Mouse (Mus musculus) embryo, embryonic 9.5 days (tissue): ENCODE measurements around the gene Nol10.

Experiments
- DNase-seq: peaks from one replicate; pipeline ENCODE4 v3.0.0-alpha.2; 2017; ENCODE audit errors: extremely low spot score

Gene Nol10

DNA sequence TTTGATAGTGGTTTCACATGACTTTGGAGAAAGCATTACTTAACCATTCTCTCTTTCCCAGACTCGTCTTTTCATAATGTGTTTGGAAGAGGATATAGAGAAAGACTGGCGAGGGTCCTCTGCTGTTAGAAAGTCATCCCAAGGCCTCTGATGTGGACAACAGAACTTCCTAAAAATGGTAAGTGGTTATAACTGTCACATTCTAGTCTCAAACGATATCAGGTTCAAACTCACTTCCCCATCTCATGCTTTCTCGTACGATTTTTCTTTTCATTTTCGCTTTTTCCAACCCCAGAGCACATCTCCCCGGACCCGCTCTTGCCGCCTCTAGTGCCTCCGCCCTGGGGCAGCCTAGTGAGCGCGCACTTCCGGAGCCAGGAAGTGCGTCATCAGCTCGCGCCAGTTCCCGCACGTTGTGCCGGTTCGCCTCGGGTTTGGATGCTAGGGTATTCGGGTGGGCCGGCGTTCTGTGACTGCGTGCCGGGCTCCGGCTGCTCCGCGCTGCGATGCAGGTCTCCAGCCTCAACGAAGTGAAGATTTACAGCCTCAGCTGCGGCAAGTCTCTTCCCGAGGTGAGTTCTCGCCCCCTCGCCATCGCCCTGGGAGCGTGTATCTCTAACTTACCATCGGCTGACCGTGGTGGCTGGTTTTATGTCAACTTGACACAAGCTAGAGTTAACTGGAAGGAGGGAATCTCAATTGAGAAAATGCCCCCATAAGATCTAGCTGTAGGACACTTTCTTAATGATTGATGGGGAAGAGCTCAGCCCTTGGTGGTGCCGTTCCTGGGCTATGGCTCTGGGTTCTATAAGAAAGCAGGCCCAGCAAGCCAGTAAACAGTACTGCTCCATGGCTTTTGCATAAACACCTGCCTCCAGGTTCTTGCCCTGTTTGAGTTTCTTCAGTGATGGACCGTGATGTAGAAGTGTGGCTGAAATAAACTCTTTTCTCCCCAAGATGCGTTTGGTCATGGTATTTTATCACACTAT is at the start of gene Nol10:
TSS of gene Nol10 (plus strand) at position 411 of the 989 bp plus-strand sequence.
- peak; percentile 90 for DNase-seq

DNA sequence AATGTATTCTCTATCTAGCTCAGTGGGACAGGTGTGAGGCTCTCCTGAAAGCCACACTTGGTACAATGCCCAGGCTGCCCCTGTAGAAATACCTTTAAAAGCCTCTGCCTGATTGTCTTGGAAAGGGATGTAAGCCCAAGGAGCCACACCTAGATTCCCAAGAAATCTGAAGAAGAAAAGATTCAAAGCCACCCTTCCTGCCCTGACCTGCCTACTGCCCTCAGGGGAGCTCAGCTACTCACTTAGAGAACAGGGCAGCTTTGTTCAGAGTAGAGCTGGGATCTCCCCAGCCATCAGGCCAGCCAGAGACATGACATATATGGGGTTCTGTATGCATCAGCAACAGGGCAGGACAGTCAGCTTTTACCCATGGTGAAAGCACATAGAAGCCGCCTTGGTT is 48.4 kb upstream of the Nol10 start:
- DNase-seq: no peak

DNA sequence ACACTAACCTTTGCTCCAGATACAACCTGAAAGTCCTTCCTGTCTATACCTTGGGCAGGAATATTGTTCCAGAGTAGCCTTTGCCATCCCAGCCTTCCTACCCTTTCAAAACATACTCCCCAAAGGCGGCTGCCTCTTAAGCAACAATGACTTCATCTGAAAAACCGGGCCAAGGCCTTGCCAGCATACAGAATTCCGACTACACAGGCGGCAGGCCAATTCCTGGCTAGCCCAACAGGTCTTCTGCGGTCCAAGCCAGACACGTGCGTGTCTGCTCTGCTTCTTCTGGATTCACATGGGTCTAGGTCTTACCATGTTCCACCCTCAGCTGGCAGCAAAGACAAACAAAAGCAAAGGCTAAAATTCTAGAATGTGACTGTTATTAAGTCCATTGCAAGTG is 42.8 kb upstream of the Nol10 start:
- no peak for DNase-seq

DNA sequence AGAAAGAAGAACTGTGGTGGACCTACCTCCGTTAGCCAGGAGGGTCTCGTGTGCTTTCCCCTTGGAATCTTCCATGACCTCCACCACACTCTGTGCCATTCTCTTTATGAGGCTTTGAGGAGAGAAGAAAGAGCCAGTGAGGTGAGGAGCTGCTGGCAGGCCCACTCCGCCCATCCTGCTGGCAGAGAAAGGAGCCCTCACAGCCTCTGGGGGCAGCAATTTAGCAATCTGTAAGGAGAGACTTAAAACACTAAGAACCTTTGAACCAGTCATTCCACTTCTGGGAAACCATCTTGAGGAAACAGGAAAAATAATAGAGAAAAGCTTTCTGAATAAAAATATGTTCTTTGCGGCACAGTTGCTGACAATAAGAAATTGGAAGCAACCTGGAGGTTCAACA is 40.0 kb upstream of the Nol10 start:
- no peak for DNase-seq

DNA sequence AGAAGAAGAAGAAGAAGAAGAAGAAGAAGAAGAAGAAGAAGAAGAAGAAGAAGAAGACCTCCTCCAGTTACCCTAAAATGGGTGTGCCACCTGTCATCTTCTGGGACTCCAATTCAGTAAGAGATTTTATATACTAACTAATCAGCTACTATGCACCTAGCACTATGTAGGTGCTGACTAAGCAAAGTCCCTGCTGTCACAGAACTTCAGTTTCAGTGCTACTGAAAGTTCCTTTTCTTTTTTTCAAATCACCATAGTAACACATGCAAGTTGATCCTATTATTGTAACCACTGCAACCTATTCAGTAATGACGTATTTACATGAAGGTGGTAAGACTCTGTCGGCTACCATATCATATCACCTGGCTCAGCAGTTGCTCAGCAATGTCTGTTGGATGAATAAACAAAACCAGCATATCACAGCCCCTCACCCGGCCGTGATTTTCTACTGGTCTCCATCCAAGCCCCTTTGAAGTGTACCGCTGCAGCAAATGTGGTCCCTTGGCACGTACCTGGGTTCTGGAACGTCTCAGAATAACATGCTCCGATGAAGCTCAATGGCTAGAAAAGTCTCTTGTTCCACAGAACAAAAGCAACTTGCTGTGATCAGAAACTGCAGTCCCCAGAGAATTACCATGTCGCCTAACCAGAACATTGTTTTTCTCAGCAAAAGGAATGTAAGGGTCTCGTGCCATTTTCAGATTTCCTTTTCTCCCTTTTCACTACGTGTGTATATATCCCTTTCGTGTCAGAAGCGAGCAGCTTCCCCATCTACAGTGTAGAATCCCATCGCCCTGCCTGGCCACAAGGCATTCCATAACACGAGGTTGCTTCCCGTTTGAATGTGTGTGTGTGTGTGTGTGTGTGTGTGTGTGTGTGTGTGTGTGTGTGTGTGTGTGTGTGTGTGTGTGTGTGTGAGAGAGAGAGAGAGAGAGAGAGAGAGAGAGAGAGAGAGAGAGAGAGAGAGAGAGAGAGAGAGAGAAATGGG is 37.1 kb upstream of the Nol10 start:
- no peak for DNase-seq

DNA sequence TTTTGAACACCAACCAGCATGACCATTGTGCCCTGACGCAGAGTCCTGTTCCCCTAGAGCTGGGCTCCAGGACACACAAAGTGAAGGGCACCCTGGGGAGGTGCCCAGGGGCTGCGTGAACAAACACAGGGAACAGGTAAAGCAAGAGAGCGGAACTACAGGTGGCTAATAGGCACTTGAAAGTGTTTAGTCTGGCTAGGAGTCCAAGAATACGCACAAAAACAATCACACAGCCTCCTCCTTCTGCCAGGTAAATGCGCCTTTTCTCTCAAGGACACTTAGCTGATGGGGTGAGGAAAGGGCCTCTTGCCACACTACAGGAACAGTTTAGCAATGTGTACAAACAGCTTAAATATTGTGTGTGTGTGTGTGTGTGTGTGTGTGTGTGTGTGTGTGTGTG is 32.2 kb upstream of the Nol10 start:
- DNase-seq: no peak

DNA sequence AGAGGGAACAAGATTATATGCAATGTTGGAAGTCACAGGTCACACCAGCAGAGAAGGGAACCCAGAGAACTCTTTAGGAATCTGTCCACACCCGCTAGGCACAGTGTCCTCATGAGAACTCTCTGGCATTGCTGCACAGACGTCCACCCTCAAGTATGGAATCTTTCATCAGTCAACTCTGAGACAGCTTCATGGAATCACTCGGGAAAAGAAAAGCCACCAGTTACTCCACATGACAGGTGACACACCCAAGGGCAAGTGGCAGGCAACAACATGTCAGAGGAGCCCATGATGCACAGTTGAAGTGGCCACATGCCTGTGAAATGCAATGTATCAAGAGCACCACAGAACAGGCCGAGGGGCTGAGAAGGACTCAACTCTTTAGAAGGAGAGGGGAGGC is 30.3 kb upstream of the Nol10 start:
- DNase-seq: no peak

DNA sequence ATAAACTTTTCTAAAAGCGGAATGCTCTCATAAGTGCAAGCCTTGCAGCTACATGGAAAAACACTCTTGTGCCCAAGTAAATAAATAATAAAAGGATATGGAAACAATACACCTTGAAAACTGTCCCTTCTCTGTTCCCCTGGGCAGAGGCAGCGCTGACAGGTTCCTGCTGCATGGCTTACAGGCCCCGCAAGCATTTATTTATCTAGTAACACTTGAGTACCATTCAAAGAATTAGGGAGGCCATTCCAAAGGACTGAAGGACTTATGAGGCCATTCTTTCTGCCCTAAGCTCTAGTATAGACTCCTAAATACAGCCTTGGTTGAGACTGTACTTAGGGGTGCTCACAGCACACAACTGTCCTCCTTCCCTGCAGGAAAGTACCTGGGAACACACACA is 29.8 kb upstream of the Nol10 start:
- DNase-seq: no peak

DNA sequence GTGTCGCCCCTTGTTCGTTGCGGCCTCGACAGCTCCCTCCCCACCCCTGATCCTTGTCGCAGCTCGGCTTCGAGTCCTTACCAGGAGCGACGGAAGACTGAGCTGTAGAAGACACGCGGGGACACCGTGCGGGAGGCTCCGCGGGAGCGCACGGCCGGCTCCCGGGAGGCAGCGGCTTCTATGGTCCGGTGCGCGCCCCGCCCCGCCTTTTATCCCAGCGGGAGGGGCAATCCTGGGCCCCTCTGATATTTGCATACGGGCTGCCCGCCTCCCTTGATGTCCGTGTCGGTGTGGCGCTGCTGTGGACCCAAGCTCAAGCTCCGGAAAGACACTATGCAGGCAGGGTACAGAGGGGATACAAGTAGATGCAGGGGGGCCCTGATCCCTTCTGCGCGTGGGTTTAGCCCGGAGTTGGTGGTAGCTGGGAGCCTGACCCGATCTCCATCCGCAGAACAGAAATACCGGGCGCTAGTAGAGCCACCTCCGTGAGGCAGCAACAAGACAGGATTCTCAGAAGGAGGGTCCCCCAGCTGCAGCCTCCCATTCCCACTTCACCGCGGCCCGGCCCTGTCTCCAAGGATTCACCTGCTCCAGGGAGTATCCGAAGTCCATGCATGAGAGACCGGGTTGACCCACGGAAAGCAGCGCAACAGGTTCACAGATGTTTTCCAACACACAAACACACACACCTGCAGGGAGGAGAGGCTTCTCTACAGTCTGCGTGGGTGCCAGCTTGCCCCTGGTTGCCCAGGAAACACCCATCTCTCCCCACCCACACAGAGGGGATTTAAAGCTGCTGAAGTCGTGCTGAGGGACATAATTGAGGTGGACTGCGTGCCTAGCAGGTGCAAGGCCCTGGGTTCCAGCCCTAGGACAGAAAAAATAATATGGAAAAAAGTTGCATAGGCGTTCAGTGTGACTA is 23.4 kb upstream of the Nol10 start:
- DNase-seq: peak; percentile 35

DNA sequence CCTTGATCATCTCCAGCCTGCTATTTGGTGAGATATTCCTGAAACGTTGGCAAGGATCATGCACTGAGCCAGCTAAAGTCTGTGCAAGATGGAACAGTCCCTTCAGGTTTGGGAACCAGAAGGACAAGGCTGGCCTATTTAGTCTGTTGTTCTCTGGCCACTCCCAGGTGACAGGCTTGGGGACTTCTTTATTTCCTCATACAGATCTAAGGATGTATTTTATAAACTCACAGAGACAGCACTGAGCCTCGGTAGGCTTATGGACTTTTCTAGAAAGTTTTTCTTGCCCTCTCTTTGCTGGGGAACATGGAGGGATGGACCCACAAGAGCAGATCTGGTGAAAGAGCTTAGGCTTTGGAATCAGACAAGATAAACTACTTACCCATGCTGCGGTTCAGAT is 19.0 kb upstream of the Nol10 start, which contains the start of gene Atp6v1c2:
TSS of gene Atp6v1c2 (minus strand) at position 101 of the 400 bp plus-strand sequence.
- no peak for DNase-seq

DNA sequence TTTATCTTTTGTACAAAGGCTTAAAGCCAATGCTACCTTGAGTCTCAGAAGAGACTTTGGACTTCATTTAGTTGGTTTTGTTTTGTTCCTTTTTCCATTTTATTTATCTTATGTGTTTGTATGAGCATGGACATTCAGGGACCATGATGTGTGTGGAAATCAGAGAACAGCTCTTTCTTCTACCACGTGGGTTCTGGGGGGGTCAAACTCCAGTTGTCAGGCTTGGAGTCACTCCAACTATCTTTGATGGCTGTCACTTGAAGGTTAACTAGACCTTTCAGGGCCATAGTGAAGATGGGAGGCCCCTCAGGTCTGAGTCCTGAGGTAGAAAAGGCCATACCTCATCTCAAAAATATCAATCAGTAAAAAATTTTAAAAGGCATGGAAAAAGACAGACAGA is 14.8 kb upstream of the Nol10 start:
- DNase-seq: no peak

DNA sequence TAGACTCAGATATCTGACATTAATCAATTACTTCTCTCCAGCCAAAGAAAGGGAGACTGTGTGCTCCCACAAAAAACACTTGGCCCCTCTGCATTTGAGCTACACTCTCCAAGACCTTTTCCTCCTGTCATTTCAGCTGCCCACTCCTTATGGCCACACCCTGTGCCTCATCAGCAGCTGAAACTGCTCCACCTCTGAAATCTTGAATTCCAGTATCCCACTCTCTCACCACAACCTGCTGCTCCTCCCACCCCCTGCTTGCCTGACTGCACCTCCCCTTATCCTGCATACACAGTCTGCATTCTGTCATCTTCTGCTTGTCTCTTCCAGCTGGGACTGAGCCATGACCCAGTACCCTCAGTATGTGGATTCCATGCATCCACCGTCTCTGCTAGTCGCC is 9.9 kb upstream of the Nol10 start:
- DNase-seq: no peak

DNA sequence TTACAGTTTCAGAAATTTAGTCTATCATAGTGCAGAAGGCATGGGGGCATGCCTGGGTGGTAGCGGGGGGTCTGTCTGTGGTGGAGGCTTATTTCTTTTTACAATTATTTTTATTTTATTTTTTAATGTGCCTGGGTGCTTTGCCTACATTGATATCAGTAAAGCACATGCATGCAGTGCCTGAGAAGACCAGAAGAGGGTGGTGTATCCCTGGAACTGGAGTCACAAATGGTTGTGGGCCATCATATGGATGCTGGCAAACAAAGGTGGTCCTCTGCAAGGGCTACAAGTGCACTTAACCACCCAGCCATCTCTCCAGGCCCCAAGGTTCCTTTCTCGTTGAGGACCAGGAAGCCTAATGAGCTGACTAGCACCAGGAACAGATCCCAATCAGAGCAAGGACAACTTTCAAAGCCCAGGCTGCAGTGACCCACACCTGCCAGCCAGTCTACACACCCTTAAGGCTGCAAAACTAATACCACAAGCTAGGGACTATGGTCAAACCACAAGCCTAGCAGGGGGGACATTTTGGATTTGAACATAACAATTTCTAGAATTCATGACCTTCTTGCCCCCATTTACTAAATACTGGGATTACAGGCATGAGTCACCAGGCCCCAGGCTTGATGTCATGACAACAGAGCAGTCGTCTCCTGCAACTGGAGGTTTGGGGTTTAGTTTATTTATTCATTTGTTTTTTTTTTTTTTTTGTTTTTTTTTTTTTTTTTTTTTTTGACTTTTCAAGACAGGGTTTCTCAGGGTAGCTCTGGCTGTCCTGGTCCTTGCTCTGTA is 8.9 kb upstream of the Nol10 start:
- DNase-seq: no peak

DNA sequence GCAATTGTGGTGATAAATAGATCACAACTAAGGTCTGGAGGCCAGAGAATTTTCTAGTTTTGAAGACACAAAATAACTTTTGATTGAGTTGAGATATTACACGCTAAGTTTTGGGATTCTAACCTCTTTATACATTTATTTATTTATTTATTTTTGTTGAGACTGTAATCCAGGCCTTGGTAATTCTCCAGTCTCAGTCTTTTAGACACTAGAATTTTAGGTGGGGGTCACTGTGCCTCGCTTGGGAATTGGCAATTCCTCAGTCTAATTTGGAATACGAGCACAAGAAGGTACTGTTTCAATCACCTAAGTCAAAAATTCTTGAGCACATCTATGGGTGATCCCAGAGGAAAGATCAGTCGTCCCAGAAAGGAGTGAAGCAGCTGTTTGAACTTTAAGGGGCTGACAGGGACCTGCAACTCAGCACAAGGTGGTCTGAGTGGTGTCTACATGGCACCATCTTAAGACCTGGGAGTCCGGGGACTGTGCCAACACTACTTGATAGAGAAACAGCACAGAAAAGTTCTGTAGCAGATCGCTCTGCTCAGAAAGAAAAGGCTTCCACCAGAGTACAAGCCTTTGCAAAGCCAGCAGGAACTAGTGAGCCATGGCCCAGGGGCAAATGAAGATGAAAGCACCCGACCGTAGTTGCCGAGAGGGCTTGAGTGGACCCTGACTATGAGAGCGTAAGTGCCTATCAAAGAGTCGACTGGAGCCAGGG is 771 bp upstream of the Nol10 start:
- no peak for DNase-seq

DNA sequence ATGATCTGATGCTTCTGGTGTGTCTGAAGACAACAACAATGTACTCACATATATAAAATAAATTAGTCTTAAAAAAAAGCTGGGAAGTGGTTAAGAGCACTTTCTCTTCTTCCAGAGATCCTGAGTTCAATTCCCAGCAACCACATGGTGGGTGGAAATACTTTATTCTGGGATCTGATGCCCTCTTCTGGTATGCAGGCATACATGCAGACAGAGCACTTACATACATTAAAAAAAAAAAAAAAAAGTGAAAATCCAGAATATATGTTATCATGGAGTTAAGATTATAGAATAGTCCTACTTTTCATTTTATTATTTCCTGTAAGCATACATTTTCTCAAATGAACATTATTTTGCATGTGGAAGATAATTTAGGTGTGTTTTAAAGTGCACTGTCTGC is 1.8 kb downstream of the Nol10 start:
- DNase-seq: no peak

DNA sequence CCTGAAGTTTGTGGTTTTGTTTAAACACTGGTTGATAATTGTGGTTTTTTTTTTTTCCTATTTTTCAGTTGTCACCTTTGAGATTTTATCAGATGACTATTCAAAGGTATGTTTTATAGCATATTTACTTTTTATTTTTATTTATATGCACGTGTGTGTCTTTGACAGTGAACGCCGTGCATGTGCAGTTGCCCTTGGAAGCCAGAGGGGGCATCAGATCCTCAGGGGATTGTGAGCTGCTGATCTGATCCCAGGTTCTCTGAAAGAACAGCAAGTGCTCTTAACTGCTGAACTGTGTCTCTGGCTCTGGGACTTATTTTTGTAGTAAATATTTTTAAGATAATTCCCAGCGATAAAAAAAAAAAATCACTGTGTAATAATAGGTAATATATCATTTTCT is 8.6 kb downstream of the Nol10 start:
- DNase-seq: no peak

DNA sequence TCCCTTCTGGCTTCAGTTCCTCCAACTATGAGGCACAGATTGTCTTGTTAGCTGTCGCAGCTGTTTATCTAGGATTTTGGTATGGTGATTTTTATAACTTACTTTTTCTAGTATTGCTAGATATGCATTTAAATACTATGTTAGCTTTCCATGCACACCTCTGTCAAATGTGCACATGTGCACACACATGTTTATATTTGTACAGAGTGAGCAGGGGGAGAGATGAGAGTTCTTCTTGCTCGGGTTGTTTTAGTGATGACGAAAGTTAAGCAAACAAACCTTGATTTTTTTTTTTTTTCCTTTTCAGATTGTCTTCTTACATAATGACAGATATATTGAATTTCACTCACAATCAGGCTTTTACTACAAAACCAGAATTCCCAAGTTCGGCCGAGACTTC is 9.5 kb downstream of the Nol10 start:
- DNase-seq: no peak

DNA sequence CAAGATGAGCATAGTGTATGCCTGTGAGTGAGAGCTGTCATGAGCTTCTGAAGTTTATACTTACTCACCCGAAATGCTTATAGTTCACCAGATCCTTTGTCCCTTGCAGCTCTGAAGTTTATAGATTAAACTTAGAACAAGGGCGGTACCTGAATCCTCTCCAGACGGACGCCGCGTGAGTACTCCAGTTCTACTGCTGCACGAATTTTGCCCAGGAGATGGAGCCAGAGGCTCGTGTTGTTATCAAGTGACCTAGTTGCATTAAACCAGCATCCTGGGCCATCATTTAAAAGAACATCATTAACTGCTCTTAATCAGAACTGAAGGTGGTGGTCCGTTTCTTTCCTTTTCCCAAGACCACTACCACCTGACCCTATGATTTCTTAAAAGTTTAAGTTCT is 10.7 kb downstream of the Nol10 start:
- no peak for DNase-seq

DNA sequence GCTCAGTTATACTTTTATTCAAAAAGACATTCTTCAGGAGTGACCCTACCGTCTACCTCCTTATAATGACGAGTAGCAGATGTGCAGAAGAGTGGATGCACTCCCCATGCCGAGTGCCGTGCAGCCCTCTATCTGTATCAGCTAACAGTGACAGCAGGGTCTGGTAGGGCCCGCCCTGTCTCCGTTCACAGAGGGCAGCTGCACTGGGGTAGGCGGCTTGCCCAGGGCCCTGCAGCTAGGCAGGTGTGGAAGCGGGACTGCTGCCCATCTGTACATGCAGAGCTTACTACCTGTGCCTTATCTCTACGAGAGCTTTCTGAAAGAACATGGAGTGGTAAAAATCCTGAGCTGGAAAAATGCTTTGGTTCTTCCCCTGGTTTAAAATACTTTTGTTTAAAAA is 11.8 kb downstream of the Nol10 start:
- no peak for DNase-seq

DNA sequence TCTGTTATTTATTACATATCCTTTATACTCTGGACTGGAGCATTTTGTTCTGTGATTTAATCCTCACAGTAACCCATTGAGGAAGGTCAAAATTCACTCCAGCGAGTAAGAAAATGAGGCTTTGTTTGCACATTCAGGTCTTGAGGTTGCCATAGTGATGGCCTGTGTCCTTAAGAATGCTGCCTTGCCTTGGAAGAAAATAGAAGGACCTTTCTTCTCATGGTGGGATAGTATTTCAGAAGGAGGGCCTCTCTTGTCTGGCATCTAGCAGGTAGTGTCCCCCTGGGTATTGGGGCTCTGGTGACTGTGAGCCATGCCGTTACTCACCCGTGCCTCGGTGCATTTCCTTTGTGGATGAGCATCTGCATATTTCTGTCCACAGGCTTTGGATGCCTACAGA is 12.4 kb downstream of the Nol10 start:
- no peak for DNase-seq
